Mouse (Mus musculus) embryonic facial prominence, embryonic 10.5 days (tissue): ENCODE measurements around the gene B630019K06Rik. TPM values are rescaled to one million over a fixed set of nuclear protein-coding genes. Genes with fewer than 3 reads are reported as not detected.
"Not testable (repeated sequence)": the region's sequence is repeated elsewhere in the genome, so short reads cannot be mapped to it uniquely, and the experiment has no call there.

Experiments
- DNase-seq: peaks from one replicate; pipeline ENCODE4 v3.0.0-alpha.2; 2017; ENCODE audit warnings: low spot score
- H3K27ac ChIP-seq: fragments of 300-500 bp; sonication (generic); replicated peaks from 2 replicates; pipeline ENCODE4 v1.5.1; 2016; ENCODE audit warnings: mild to moderate bottlenecking
- H3K27me3 ChIP-seq: fragments of 300-500 bp; sonication (generic); replicated peaks from 2 replicates; pipeline ENCODE4 v1.6.1; 2016; ENCODE audit warnings: low read depth, mild to moderate bottlenecking; ENCODE audit not compliant: poor library complexity, severe bottlenecking
- H3K36me3 ChIP-seq: fragments of 300-500 bp; sonication (generic); replicated peaks from 2 replicates; pipeline ENCODE4 v1.6.1; 2016; ENCODE audit warnings: mild to moderate bottlenecking, moderate library complexity
- H3K4me1 ChIP-seq: fragments of 300-500 bp; sonication (generic); 2 replicates; pipeline ENCODE4 v1.6.1; 2016
- H3K4me3 ChIP-seq: fragments of 300-500 bp; sonication (generic); 2 replicates; pipeline ENCODE4 v1.5.1; 2016; ENCODE audit warnings: mild to moderate bottlenecking, moderate library complexity
- H3K9me3 ChIP-seq: fragments of 300-500 bp; sonication (generic); 2 replicates; pipeline ENCODE4 v1.6.1; 2016; ENCODE audit warnings: mild to moderate bottlenecking
- WGBS: fragments of 180-500 bp; shearing (Covaris S2); methylation state at CpG from one replicate; pipeline ENCODE4 v1.1.7; 2016; 5-methylcytosine and 5-hydroxymethylcytosine counted together
- polyA plus RNA-seq: library from polyadenylated mRNA; unstranded; fragments of >200 nt; fragmentation: Nextera tagmentation; extraction: Ambion mirVana; gene quantifications from 2 replicates; pipeline ENCODE4 v1.2.1, GENCODE M21; 2016

Gene B630019K06Rik
- polyA plus RNA-seq: 2.8 and 2.9 TPM in 2 replicates

GRCm38 (mm10) chrX:8892343-8893155 is at the start of gene B630019K06Rik:
Gene B630019K06Rik (plus strand): TSS chrX:8892382.
- no peaks in the 10 kb centered on the region for H3K27me3 ChIP-seq
- peak; percentile 75 for DNase-seq
- 0 out of 2 replicates have a peak, but pooled peaks cover 14% of the 10 kb centered on the region for H3K9me3 ChIP-seq
- H3K4me3 ChIP-seq: peak within 1 kb of the TSS; percentile 65
- peak within 1 kb of the TSS; percentile 85 for H3K27ac ChIP-seq
- no peaks in the 10 kb centered on the region for H3K4me1 ChIP-seq
- 18% methylated on average over 89 of the region's 95 CpGs for WGBS
- H3K36me3 ChIP-seq: no peaks in the 10 kb centered on the region; the same call in 1 of the 2 replicates

- Histone ChIP-seq H3K27me3 (no peaks in the 10 kb centered on the region), H3K27ac (no peak within 1 kb of the TSS), H3K4me3 (no peak within 1 kb of the TSS), H3K4me1 (no peaks in the 10 kb centered on the region), H3K36me3 (no peaks in the 10 kb centered on the region), H3K9me3 (0 out of 2 replicates have a peak, but pooled peaks cover 9% of the 10 kb centered on the region)
- DNase-seq: no peak
- 70% methylated on average over 1 of the region's 1 CpGs for WGBS
Measured at GRCm38 (mm10) chrX:8843694-8844093, 48.5 kb upstream of the B630019K06Rik start, which contains the start of gene Gm6592. Gene Gm6592 (plus strand): TSS chrX:8843994.

- 0 out of 2 replicates have a peak, but pooled peaks cover 7% of the 10 kb centered on the region for H3K9me3 ChIP-seq
- WGBS: 90% methylated on average over 10 of the region's 10 CpGs
- H3K27ac ChIP-seq: no peak overlapping the region
- no peaks in the 10 kb centered on the region for H3K36me3 ChIP-seq
- no peak overlapping the region for H3K4me3 ChIP-seq
- no peaks in the 10 kb centered on the region for H3K4me1 ChIP-seq
- DNase-seq: no peak
- no peaks in the 10 kb centered on the region for H3K27me3 ChIP-seq
Measured at GRCm38 (mm10) chrX:8852486-8852885, 39.7 kb upstream of the B630019K06Rik start.

DNA sequence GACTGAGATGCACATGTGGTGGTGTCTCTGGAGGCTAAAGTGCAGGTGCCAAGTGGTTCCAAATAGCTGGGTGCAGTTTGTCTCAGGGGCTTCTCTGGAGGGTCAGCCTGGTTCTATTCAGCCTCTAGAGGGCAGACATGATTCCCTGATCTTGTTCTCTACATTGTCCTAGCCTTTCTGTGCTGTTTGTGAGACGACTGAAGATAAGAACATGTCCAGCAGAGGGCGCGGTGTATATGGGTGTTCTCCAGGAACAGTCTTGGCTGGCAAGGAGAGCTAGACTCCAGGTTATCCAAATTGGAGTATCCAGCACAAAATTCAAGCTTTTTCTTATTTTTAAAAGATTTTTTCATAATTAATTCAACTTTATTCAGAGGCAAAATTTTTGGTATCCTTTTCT is 27.9 kb upstream of the B630019K06Rik start:
- H3K4me3 ChIP-seq, H3K27me3 ChIP-seq, H3K4me1 ChIP-seq, H3K27ac ChIP-seq, H3K9me3 ChIP-seq, H3K36me3 ChIP-seq: not testable (repeated sequence)
- 2% methylated on average over 3 of the region's 3 CpGs for WGBS
- peak; percentile 68 for DNase-seq

DNA sequence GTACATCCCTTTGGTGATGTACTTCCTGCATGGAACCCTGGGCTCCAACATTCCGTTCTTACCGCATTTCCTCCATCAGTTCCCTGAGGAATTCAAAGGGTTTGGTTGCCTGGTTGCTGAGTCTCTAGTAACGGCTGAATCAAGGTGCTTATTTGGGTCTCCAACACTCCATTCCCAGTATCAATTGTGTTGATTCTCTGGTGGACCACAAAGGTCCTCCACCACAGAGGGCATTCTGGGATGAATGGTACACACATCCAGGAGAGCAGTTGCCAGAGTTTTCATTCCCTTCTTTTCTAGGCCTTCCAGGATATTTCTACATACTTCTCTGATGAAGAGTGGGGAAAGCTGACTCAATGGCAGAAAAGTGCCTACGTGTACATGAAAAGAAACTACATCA is 18.2 kb upstream of the B630019K06Rik start, which contains the start of gene Gm5751:
TSS of gene Gm5751 (plus strand) at position 301 of the 400 bp plus-strand sequence.
- H3K36me3 ChIP-seq, H3K27ac ChIP-seq, DNase-seq, H3K4me3 ChIP-seq, H3K4me1 ChIP-seq, H3K27me3 ChIP-seq: not testable (repeated sequence)
- 89% methylated on average over 4 of the region's 4 CpGs for WGBS
- H3K9me3 ChIP-seq: peaks cover 12% of the 10 kb centered on the region; the same call in 1 of the 2 replicates

GRCm38 (mm10) chrX:8884336-8884735 is 7.8 kb upstream of the B630019K06Rik start:
- Histone ChIP-seq H3K9me3 (no peaks in the 10 kb centered on the region), H3K27me3 (no peaks in the 10 kb centered on the region)
- WGBS: 69% methylated on average over 4 of the region's 4 CpGs

DNA sequence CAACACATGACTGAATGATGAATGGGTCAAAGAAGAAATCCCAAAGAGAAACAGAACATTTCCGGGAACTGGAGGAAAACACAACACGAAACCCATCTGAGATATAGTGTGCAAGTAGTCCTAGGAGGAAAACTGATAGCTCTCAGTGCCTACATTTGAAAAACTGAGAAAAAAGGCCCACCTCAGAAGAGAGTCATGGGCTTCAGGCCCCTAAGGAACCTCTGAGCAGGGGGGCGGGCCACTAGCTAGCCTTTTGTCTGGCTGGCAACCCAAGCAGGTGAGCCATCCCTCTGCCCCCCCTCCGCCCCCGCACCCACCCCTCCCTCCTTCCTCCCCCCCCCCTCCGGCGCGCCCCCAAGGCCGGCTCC is 223 bp upstream of the B630019K06Rik start:
- DNase-seq: no peak
- H3K27ac ChIP-seq: peak overlapping the region; percentile 85

More at GRCm38 (mm10) chrX:8884336-8884735, 7.8 kb upstream of the B630019K06Rik start:
- DNase-seq: no peak
- H3K4me1 ChIP-seq: no peaks in the 10 kb centered on the region
- H3K4me3 ChIP-seq: no peak overlapping the region
- no peaks in the 10 kb centered on the region; the same call in 1 of the 2 replicates for H3K36me3 ChIP-seq
- no peak overlapping the region for H3K27ac ChIP-seq

GRCm38 (mm10) chrX:8893182-8893651 is 1.0 kb downstream of the B630019K06Rik start:
- H3K27ac ChIP-seq: peak overlapping the region; percentile 85
- 0 out of 2 replicates have a peak, but pooled peaks cover 14% of the 10 kb centered on the region for H3K9me3 ChIP-seq
- no peaks in the 10 kb centered on the region for H3K4me1 ChIP-seq
- 16% methylated on average over 42 of the region's 42 CpGs for WGBS
- H3K36me3 ChIP-seq: no peaks in the 10 kb centered on the region
- DNase-seq: peak; percentile 58
- H3K4me3 ChIP-seq: peak overlapping the region; percentile 65
- H3K27me3 ChIP-seq: no peaks in the 10 kb centered on the region

More for the DNA sequence above, 223 bp upstream of the B630019K06Rik start:
- 51% methylated on average over 3 of the region's 9 CpGs for WGBS
- H3K36me3 ChIP-seq: no peaks in the 10 kb centered on the region; the same call in 1 of the 2 replicates
- H3K9me3 ChIP-seq: 0 out of 2 replicates have a peak, but pooled peaks cover 14% of the 10 kb centered on the region
- no peaks in the 10 kb centered on the region for H3K27me3 ChIP-seq
- peak overlapping the region; percentile 65 for H3K4me3 ChIP-seq
- H3K4me1 ChIP-seq: no peaks in the 10 kb centered on the region

DNA sequence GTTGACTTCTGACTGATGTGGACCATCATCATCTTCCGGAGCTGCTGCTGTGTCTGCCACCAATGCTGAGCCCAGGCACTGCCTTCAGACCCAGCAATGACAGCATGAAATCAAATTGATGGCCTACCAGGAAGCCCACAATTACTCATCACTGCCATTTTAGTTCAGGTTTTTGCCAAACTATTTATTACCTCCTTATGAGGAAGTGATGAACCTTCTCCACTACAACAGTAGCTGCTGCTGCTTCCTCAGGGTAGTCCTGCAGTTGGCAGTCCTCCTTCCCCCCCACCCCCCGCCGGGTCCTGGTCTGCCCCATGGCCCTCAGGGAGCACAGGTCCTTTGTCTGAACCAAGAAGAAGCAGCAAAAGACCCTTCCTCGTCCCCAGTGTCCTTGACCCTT is 8.6 kb downstream of the B630019K06Rik start:
- Histone ChIP-seq H3K4me1 (no peaks in the 10 kb centered on the region), H3K36me3 (no peaks in the 10 kb centered on the region)
- no peak for DNase-seq

GRCm38 (mm10) chrX:8901906-8902472 is 9.8 kb downstream of the B630019K06Rik start:
- Histone ChIP-seq H3K36me3 (no peaks in the 10 kb centered on the region), H3K4me1 (no peaks in the 10 kb centered on the region), H3K27ac (no peak overlapping the region), H3K9me3 (no peaks in the 10 kb centered on the region; the same call in 1 of the 2 replicates), H3K27me3 (no peaks in the 10 kb centered on the region), H3K4me3 (no peak overlapping the region)
- DNase-seq: peak; percentile 8
- 38% methylated on average over 7 of the region's 7 CpGs for WGBS

More for the DNA sequence above, 8.6 kb downstream of the B630019K06Rik start:
- 72% methylated on average over 4 of the region's 4 CpGs for WGBS
- no peak overlapping the region for H3K27ac ChIP-seq
- no peaks in the 10 kb centered on the region for H3K27me3 ChIP-seq
- no peak overlapping the region for H3K4me3 ChIP-seq
- H3K9me3 ChIP-seq: no peaks in the 10 kb centered on the region; the same call in 1 of the 2 replicates

GRCm38 (mm10) chrX:8921080-8921479 is 28.9 kb downstream of the B630019K06Rik start:
- Histone ChIP-seq H3K4me3 (no peak overlapping the region), H3K27ac (no peak overlapping the region), H3K4me1 (no peaks in the 10 kb centered on the region), H3K36me3 (no peaks in the 10 kb centered on the region), H3K9me3 (peaks cover 11% of the 10 kb centered on the region; the same call in 1 of the 2 replicates), H3K27me3 (no peaks in the 10 kb centered on the region)
- no peak for DNase-seq
- 73% methylated on average over 4 of the region's 4 CpGs for WGBS

- no peak for DNase-seq
- Histone ChIP-seq H3K4me3 (no peak overlapping the region), H3K9me3 (peaks cover 11% of the 10 kb centered on the region; the same call in 1 of the 2 replicates), H3K27ac (no peak overlapping the region), H3K36me3 (no peaks in the 10 kb centered on the region), H3K4me1 (no peaks in the 10 kb centered on the region), H3K27me3 (no peaks in the 10 kb centered on the region)
- WGBS: 60% methylated on average over 9 of the region's 9 CpGs
Measured at GRCm38 (mm10) chrX:8921813-8922607, 29.8 kb downstream of the B630019K06Rik start.
